Mouse (Mus musculus): ENCODE data around the gene Carns1. TPM values are rescaled to one million over a fixed set of nuclear protein-coding genes. Genes with fewer than 3 reads are reported as not detected.

The Carns1 gene
- polyA plus RNA-seq, 1 experiment from 2014 or later = 5.6 TPM

- Histone ChIP-seq H3K27me3 (no peaks in the 10 kb centered on the region), H3K27ac (replicated peaks) (peak overlapping the region; percentile 74), H3K9me3 (no peaks in the 10 kb centered on the region), H3K36me3 (peaks cover 15% of the 10 kb centered on the region), H3K4me1 (replicated peaks) (peaks cover 20% of the 10 kb centered on the region), H3K9ac (no peak overlapping the region), H3K4me2 (no peak overlapping the region), H3K4me3 (no peak overlapping the region)
- WGBS = 78% methylated on average over 3 of the region's 3 CpGs
- ATAC-seq (ENCODE audit: low FRiP score, low read depth) = no peak
Measured at GRCm38 (mm10) chr19:4164100-4164499, 11.2 kb downstream of the Carns1 start.

- Histone ChIP-seq H3K4me2 (peak overlapping the region; percentile 96), H3K27me3 (no peaks in the 10 kb centered on the region), H3K36me3 (peaks cover 21% of the 10 kb centered on the region), H3K9ac (peak overlapping the region; percentile 74), H3K4me3 (peak overlapping the region; percentile 69), H3K4me1 (replicated peaks) (peaks cover 20% of the 10 kb centered on the region), H3K27ac (replicated peaks) (peak overlapping the region; percentile 74), H3K9me3 (no peaks in the 10 kb centered on the region)
- 40% methylated on average over 4 of the region's 4 CpGs for WGBS
- peak; percentile 35; the same call in 1 of the 2 replicates for ATAC-seq (ENCODE audit: low FRiP score, low read depth)
Measured at GRCm38 (mm10) chr19:4163543-4163887, 11.8 kb downstream of the Carns1 start.

GRCm38 (mm10) chr19:4162646-4163542 lies 12.4 kb downstream of the Carns1 start, which contains the start of gene Rps6kb2:
Rps6kb2 (minus strand) TSS chr19:4163354.
- Histone ChIP-seq H3K27ac (replicated peaks) (peak within 1 kb of the TSS; percentile 74), H3K4me1 (replicated peaks) (peaks cover 20% of the 10 kb centered on the region), H3K4me2 (peak within 1 kb of the TSS; percentile 96), H3K4me3 (peak within 1 kb of the TSS; percentile 69), H3K36me3 (peaks cover 27% of the 10 kb centered on the region), H3K9me3 (no peaks in the 10 kb centered on the region), H3K9ac (peak within 1 kb of the TSS; percentile 74), H3K27me3 (no peaks in the 10 kb centered on the region)
- 7% methylated on average over 42 of the region's 42 CpGs for WGBS
- ATAC-seq (ENCODE audit: low FRiP score, low read depth) = peak; percentile 91

- H3K4me1 ChIP-seq (replicated peaks) = peaks cover 18% of the 10 kb centered on the region
- no peak for ATAC-seq (ENCODE audit: low FRiP score, low read depth)
- no peaks in the 10 kb centered on the region for H3K9me3 ChIP-seq
- H3K27me3 ChIP-seq = no peaks in the 10 kb centered on the region
- H3K4me3 ChIP-seq = no peak overlapping the region
- H3K9ac ChIP-seq = no peak overlapping the region
- peaks cover 38% of the 10 kb centered on the region for H3K36me3 ChIP-seq
- 98% methylated on average over 8 of the region's 8 CpGs for WGBS
- H3K4me2 ChIP-seq = no peak overlapping the region
- H3K27ac ChIP-seq (replicated peaks) = no peak overlapping the region
Measured at GRCm38 (mm10) chr19:4159049-4159448, 16.2 kb downstream of the Carns1 start.

- H3K27ac ChIP-seq (replicated peaks) = no peak overlapping the region
- H3K27me3 ChIP-seq = no peaks in the 10 kb centered on the region
- no peak for ATAC-seq (ENCODE audit: low FRiP score, low read depth)
- no peaks in the 10 kb centered on the region for H3K9me3 ChIP-seq
- H3K4me3 ChIP-seq = no peak overlapping the region
- peaks cover 38% of the 10 kb centered on the region for H3K36me3 ChIP-seq
- 0 out of 2 replicates have a peak, but pooled peaks cover under 1% of the 10 kb centered on the region for H3K4me1 ChIP-seq (replicated peaks)
- H3K9ac ChIP-seq = no peak overlapping the region
- WGBS = 92% methylated on average over 12 of the region's 12 CpGs
- H3K4me2 ChIP-seq = no peak overlapping the region
Measured at GRCm38 (mm10) chr19:4156771-4157170, 18.5 kb downstream of the Carns1 start.

- Histone ChIP-seq H3K9me3 (no peaks in the 10 kb centered on the region), H3K27me3 (no peaks in the 10 kb centered on the region), H3K27ac (replicated peaks) (no peak overlapping the region), H3K9ac (no peak overlapping the region), H3K4me3 (no peak overlapping the region), H3K36me3 (peaks cover 40% of the 10 kb centered on the region), H3K4me2 (no peak overlapping the region), H3K4me1 (replicated peaks) (no peaks in the 10 kb centered on the region)
- ATAC-seq (ENCODE audit: low FRiP score, low read depth) = no peak
- WGBS = 56% methylated on average over 20 of the region's 20 CpGs
Measured at GRCm38 (mm10) chr19:4156073-4156579, 19.2 kb downstream of the Carns1 start.

- no peak for ATAC-seq (ENCODE audit: low FRiP score, low read depth)
- Histone ChIP-seq H3K4me3 (no peak overlapping the region), H3K9me3 (no peaks in the 10 kb centered on the region), H3K4me2 (no peak overlapping the region), H3K27me3 (no peaks in the 10 kb centered on the region), H3K36me3 (peaks cover 37% of the 10 kb centered on the region), H3K9ac (no peak overlapping the region), H3K27ac (replicated peaks) (no peak overlapping the region), H3K4me1 (replicated peaks) (0 out of 2 replicates have a peak, but pooled peaks cover 3% of the 10 kb centered on the region)
- 64% methylated on average over 6 of the region's 6 CpGs for WGBS
Measured at GRCm38 (mm10) chr19:4155223-4156072, 19.8 kb downstream of the Carns1 start.

GRCm38 (mm10) chr19:4154437-4155222 lies 20.6 kb downstream of the Carns1 start:
- H3K9me3 ChIP-seq = no peaks in the 10 kb centered on the region
- H3K4me2 ChIP-seq = no peak overlapping the region
- H3K4me3 ChIP-seq = no peak overlapping the region
- no peak for ATAC-seq (ENCODE audit: low FRiP score, low read depth)
- H3K36me3 ChIP-seq = peaks cover 34% of the 10 kb centered on the region
- no peaks in the 10 kb centered on the region for H3K27me3 ChIP-seq
- no peak overlapping the region for H3K27ac ChIP-seq (replicated peaks)
- H3K4me1 ChIP-seq (replicated peaks) = peaks cover 8% of the 10 kb centered on the region
- no peak overlapping the region for H3K9ac ChIP-seq
- WGBS = 78% methylated on average over 13 of the region's 13 CpGs

GRCm38 (mm10) chr19:4153232-4153654 lies 22.0 kb downstream of the Carns1 start, which contains the start of gene Ptprcap:
Ptprcap (plus strand) TSS chr19:4153604.
- Histone ChIP-seq H3K27ac (replicated peaks) (no peak within 1 kb of the TSS; the same call in 1 of the 2 replicates), H3K36me3 (peaks cover 20% of the 10 kb centered on the region; the same call in 1 of the 2 replicates), H3K4me1 (replicated peaks) (peaks cover 18% of the 10 kb centered on the region), H3K27me3 (no peaks in the 10 kb centered on the region), H3K9me3 (no peaks in the 10 kb centered on the region), H3K4me3 (no peak within 1 kb of the TSS), H3K9ac (no peak within 1 kb of the TSS), H3K4me2 (no peak within 1 kb of the TSS)
- no peak for ATAC-seq (ENCODE audit: low FRiP score, low read depth)
- WGBS = 72% methylated on average over 11 of the region's 11 CpGs

- 85% methylated on average over 8 of the region's 8 CpGs for WGBS
Measured at GRCm38 (mm10) chr19:4152445-4153231, 22.6 kb downstream of the Carns1 start.

More at GRCm38 (mm10) chr19:4152445-4153231, 22.6 kb downstream of the Carns1 start:
- Histone ChIP-seq H3K4me1 (replicated peaks) (peaks cover 24% of the 10 kb centered on the region), H3K4me2 (no peak overlapping the region), H3K27me3 (no peaks in the 10 kb centered on the region), H3K4me3 (no peak overlapping the region), H3K36me3 (peaks cover 14% of the 10 kb centered on the region; the same call in 1 of the 2 replicates), H3K9me3 (no peaks in the 10 kb centered on the region), H3K27ac (replicated peaks) (no peak overlapping the region; the same call in 1 of the 2 replicates), H3K9ac (no peak overlapping the region)
- no peak for ATAC-seq (ENCODE audit: low FRiP score, low read depth)

All from hindbrain, embryonic 15.5 days (tissue).